Mouse (Mus musculus) E14TG2a.4 (cell line): ENCODE results near the gene Gsta1.

Experiments
- CTCF ChIP-seq: conservative IDR thresholded peaks from 2 replicates; pipeline ENCODE4 v1.5.1; 2014; ENCODE audit warnings: low read length
- POU5F1 ChIP-seq: IDR thresholded peaks from 2 replicates; pipeline ENCODE4 v1.6.1; 2014; ENCODE audit warnings: low read length, borderline replicate concordance

- TF ChIP-seq CTCF = no peak
- TF ChIP-seq POU5F1 = no peak
Observed at GRCm38 (mm10) chr9:78223221-78223902, 7.1 kb upstream of the Gsta1 start.
